Mouse (Mus musculus) liver, embryonic 15.5 days (tissue): Measurements from ENCODE around the gene Ehmt1. TPM values are rescaled to one million over a fixed set of nuclear protein-coding genes. Genes with fewer than 3 reads are reported as not detected.

Source experiments
- ATAC-seq: fragments of 200-750 bp; cut with Nextera tagmentation; 2 replicates; pipeline ENCODE4 v1.8.0; 2017; ENCODE audit warnings: moderate number of reproducible peaks, mild to moderate bottlenecking, moderate library complexity; ENCODE audit not compliant: insufficient read depth
- H3K27ac ChIP-seq: fragments of 300-500 bp; sonication (generic); replicated peaks from 2 replicates; pipeline ENCODE4 v1.5.1; 2015; ENCODE audit warnings: mild to moderate bottlenecking, inconsistent platforms
- H3K27me3 ChIP-seq: fragments of 300-500 bp; sonication (generic); 2 replicates; pipeline ENCODE4 v1.6.1; 2015; ENCODE audit warnings: mild to moderate bottlenecking, inconsistent platforms
- H3K36me3 ChIP-seq: fragments of 300-500 bp; sonication (generic); replicated peaks from 2 replicates; pipeline ENCODE4 v1.6.1; 2015; ENCODE audit warnings: moderate library complexity, mild to moderate bottlenecking, inconsistent platforms
- H3K4me1 ChIP-seq: fragments of 300-500 bp; sonication (generic); replicated peaks from 2 replicates; pipeline ENCODE4 v1.6.1; 2015; ENCODE audit warnings: inconsistent platforms
- H3K4me2 ChIP-seq: fragments of 300-500 bp; sonication (generic); 2 replicates; pipeline ENCODE4 v1.6.1; 2015; ENCODE audit warnings: moderate library complexity, mild to moderate bottlenecking, inconsistent platforms
- H3K4me3 ChIP-seq: fragments of 300-500 bp; sonication (generic); replicated peaks from 2 replicates; pipeline ENCODE4 v1.5.1; 2015; ENCODE audit warnings: mild to moderate bottlenecking, inconsistent platforms
- H3K9ac ChIP-seq: fragments of 300-500 bp; sonication (generic); 2 replicates; pipeline ENCODE4 v1.6.1; 2015; ENCODE audit warnings: moderate library complexity, mild to moderate bottlenecking, inconsistent platforms
- H3K9me3 ChIP-seq: fragments of 300-500 bp; sonication (generic); replicated peaks from 2 replicates; pipeline ENCODE4 v1.6.1; 2016; ENCODE audit warnings: inconsistent platforms
- WGBS: fragments of 180-500 bp; shearing (Covaris S2); methylation state at CpG from one replicate; pipeline ENCODE4 v1.1.7; 2015; ENCODE audit warnings: mixed read lengths; ENCODE audit not compliant: insufficient replicate concordance; 5-methylcytosine and 5-hydroxymethylcytosine counted together
- polyA plus RNA-seq: library from polyadenylated mRNA; unstranded; fragments of >200 nt; fragmentation: Nextera tagmentation; extraction: Ambion mirVana; gene quantifications from 2 replicates; pipeline ENCODE4 v1.2.1, GENCODE M21; 2015

The Ehmt1 gene
- polyA plus RNA-seq, 1 experiment from 2014 or later: 13.4 TPM

- WGBS: 41% methylated on average over 5 of the region's 5 CpGs
- Histone ChIP-seq H3K36me3 (peaks cover 79% of the 10 kb centered on the region), H3K4me3 (no peak overlapping the region), H3K4me1 (no peaks in the 10 kb centered on the region; the same call in 1 of the 2 replicates), H3K9me3 (no peaks in the 10 kb centered on the region), H3K27me3 (no peaks in the 10 kb centered on the region), H3K27ac (no peak overlapping the region), H3K9ac (no peak overlapping the region), H3K4me2 (no peak overlapping the region)
- no peak; the same call in 1 of the 2 replicates for ATAC-seq
Observed at GRCm38 (mm10) chr2:24796833-24797457, 122.5 kb downstream of the Ehmt1 start.

GRCm38 (mm10) chr2:24787250-24787649 lies 132.2 kb downstream of the Ehmt1 start:
- H3K9me3 ChIP-seq: no peaks in the 10 kb centered on the region
- H3K4me1 ChIP-seq: no peaks in the 10 kb centered on the region
- H3K4me2 ChIP-seq: no peak overlapping the region
- WGBS: 67% methylated on average over 4 of the region's 4 CpGs
- H3K36me3 ChIP-seq: peaks cover 19% of the 10 kb centered on the region
- no peak overlapping the region for H3K9ac ChIP-seq
- no peaks in the 10 kb centered on the region for H3K27me3 ChIP-seq
- no peak overlapping the region for H3K27ac ChIP-seq
- H3K4me3 ChIP-seq: no peak overlapping the region
- no peak for ATAC-seq

- H3K9ac ChIP-seq: no peak overlapping the region
- H3K27ac ChIP-seq: no peak overlapping the region
- H3K4me2 ChIP-seq: no peak overlapping the region
- 36% methylated on average over 4 of the region's 4 CpGs for WGBS
- H3K36me3 ChIP-seq: no peaks in the 10 kb centered on the region
- ATAC-seq: no peak
- H3K27me3 ChIP-seq: no peaks in the 10 kb centered on the region
- H3K9me3 ChIP-seq: no peaks in the 10 kb centered on the region
- no peak overlapping the region for H3K4me3 ChIP-seq
- H3K4me1 ChIP-seq: no peaks in the 10 kb centered on the region
Observed at GRCm38 (mm10) chr2:24781253-24781652, 138.2 kb downstream of the Ehmt1 start.

- 37% methylated on average over 5 of the region's 5 CpGs for WGBS
- Histone ChIP-seq H3K9ac (no peak overlapping the region), H3K4me2 (no peak overlapping the region), H3K27ac (no peak overlapping the region), H3K4me3 (no peak overlapping the region), H3K27me3 (no peaks in the 10 kb centered on the region), H3K4me1 (no peaks in the 10 kb centered on the region), H3K36me3 (no peaks in the 10 kb centered on the region), H3K9me3 (no peaks in the 10 kb centered on the region)
- no peak for ATAC-seq
Observed at GRCm38 (mm10) chr2:24776831-24777230, 142.6 kb downstream of the Ehmt1 start.

- no peak for ATAC-seq
- no peak overlapping the region for H3K9ac ChIP-seq
- H3K27me3 ChIP-seq: no peaks in the 10 kb centered on the region
- WGBS: 55% methylated on average over 11 of the region's 11 CpGs
- no peaks in the 10 kb centered on the region for H3K4me1 ChIP-seq
- no peak overlapping the region for H3K4me2 ChIP-seq
- H3K9me3 ChIP-seq: no peaks in the 10 kb centered on the region
- H3K27ac ChIP-seq: no peak overlapping the region
- no peak overlapping the region for H3K4me3 ChIP-seq
- no peaks in the 10 kb centered on the region for H3K36me3 ChIP-seq
Observed at GRCm38 (mm10) chr2:24775951-24776587, 143.3 kb downstream of the Ehmt1 start.

GRCm38 (mm10) chr2:24774832-24775231 lies 144.6 kb downstream of the Ehmt1 start:
- Histone ChIP-seq H3K27ac (no peak overlapping the region), H3K9me3 (no peaks in the 10 kb centered on the region)

GRCm38 (mm10) chr2:24770861-24771260 lies 148.6 kb downstream of the Ehmt1 start:
- ATAC-seq: no peak
- Histone ChIP-seq H3K9me3 (no peaks in the 10 kb centered on the region), H3K4me1 (no peaks in the 10 kb centered on the region), H3K4me2 (no peak overlapping the region), H3K4me3 (no peak overlapping the region), H3K36me3 (no peaks in the 10 kb centered on the region), H3K27ac (no peak overlapping the region), H3K27me3 (0 out of 2 replicates have a peak, but pooled peaks cover 4% of the 10 kb centered on the region), H3K9ac (no peak overlapping the region)
- 59% methylated on average over 4 of the region's 4 CpGs for whole genome bisulfite sequencing

More at GRCm38 (mm10) chr2:24774832-24775231, 144.6 kb downstream of the Ehmt1 start:
- H3K4me1 ChIP-seq: no peaks in the 10 kb centered on the region
- no peak overlapping the region for H3K4me2 ChIP-seq
- H3K4me3 ChIP-seq: no peak overlapping the region
- WGBS: 49% methylated on average over 7 of the region's 7 CpGs
- no peak overlapping the region for H3K9ac ChIP-seq
- no peaks in the 10 kb centered on the region for H3K36me3 ChIP-seq
- no peaks in the 10 kb centered on the region for H3K27me3 ChIP-seq
- no peak for ATAC-seq

GRCm38 (mm10) chr2:24763115-24763557 lies 156.3 kb downstream of the Ehmt1 start, which contains the start of gene Cacna1b:
Cacna1b (minus strand) TSS chr2:24763152.
- no peaks in the 10 kb centered on the region for H3K9me3 ChIP-seq
- H3K4me2 ChIP-seq: peak within 1 kb of the TSS; percentile 72
- H3K36me3 ChIP-seq: no peaks in the 10 kb centered on the region
- no peak within 1 kb of the TSS for H3K9ac ChIP-seq
- WGBS: under 1% methylated on average over 38 of the region's 42 CpGs
- H3K4me3 ChIP-seq: peak within 1 kb of the TSS; percentile 45
- peaks cover 17% of the 10 kb centered on the region for H3K4me1 ChIP-seq
- no peak within 1 kb of the TSS for H3K27ac ChIP-seq
- peak; percentile 49 for ATAC-seq
- peaks cover 51% of the 10 kb centered on the region for H3K27me3 ChIP-seq

- peak overlapping the region; percentile 72 for H3K4me2 ChIP-seq
- peaks cover 17% of the 10 kb centered on the region for H3K4me1 ChIP-seq
- 0 out of 2 replicates have a peak, but pooled peaks have one; percentile 15 for ATAC-seq
- under 1% methylated on average over 52 of the region's 52 CpGs for WGBS
- H3K9ac ChIP-seq: no peak overlapping the region
- H3K27me3 ChIP-seq: peaks cover 51% of the 10 kb centered on the region
- H3K27ac ChIP-seq: no peak overlapping the region
- H3K36me3 ChIP-seq: no peaks in the 10 kb centered on the region
- peak overlapping the region; percentile 45 for H3K4me3 ChIP-seq
- H3K9me3 ChIP-seq: no peaks in the 10 kb centered on the region
Observed at GRCm38 (mm10) chr2:24762446-24762960, 156.9 kb downstream of the Ehmt1 start.

GRCm38 (mm10) chr2:24761923-24762445 lies 157.4 kb downstream of the Ehmt1 start:
- peak overlapping the region; percentile 72 for H3K4me2 ChIP-seq
- H3K9ac ChIP-seq: no peak overlapping the region
- no peaks in the 10 kb centered on the region for H3K9me3 ChIP-seq
- peaks cover 17% of the 10 kb centered on the region for H3K4me1 ChIP-seq
- 2% methylated on average over 35 of the region's 35 CpGs for WGBS
- H3K4me3 ChIP-seq: peak overlapping the region; percentile 45
- no peak overlapping the region for H3K27ac ChIP-seq
- H3K36me3 ChIP-seq: no peaks in the 10 kb centered on the region
- H3K27me3 ChIP-seq: peaks cover 51% of the 10 kb centered on the region
- ATAC-seq: 0 out of 2 replicates have a peak, but pooled peaks have one; percentile 22

- H3K4me3 ChIP-seq: no peak overlapping the region
- no peak overlapping the region for H3K27ac ChIP-seq
- H3K4me2 ChIP-seq: no peak overlapping the region
- WGBS: 70% methylated on average over 1 of the region's 1 CpGs
- H3K27me3 ChIP-seq: no peaks in the 10 kb centered on the region; the same call in 1 of the 2 replicates
- no peak overlapping the region for H3K9ac ChIP-seq
- H3K4me1 ChIP-seq: no peaks in the 10 kb centered on the region
- no peaks in the 10 kb centered on the region for H3K9me3 ChIP-seq
- ATAC-seq: no peak
- no peaks in the 10 kb centered on the region for H3K36me3 ChIP-seq
Observed at GRCm38 (mm10) chr2:24755276-24755675, 164.1 kb downstream of the Ehmt1 start.
